ENCODE assay signal across 10 mouse cellular contexts in the genomic region with DNA sequence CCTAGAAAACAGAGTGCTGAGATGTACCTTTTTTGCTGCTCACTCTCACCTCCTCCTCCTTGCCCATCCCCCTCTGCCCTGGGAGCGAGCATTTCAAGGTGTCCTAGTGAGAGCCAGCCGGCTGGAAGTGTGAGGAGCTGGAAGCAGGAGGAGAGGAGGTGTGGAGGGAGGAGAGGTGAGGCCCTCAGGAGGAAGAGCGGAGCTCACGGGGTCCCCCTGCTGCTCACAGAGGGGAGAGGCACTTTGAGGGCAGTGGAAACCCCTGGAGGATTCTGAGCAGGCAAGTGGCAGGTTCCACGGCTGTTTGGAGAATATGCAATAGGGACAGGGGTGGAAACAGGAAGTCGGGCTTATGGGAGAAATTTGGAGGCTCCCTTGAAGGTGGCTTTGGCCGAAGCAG. TPM values are rescaled to one million over a fixed set of nuclear protein-coding genes. Genes with fewer than 3 reads are reported as not detected.
A peak's percentile ranks its signal among the peaks of the same experiment; 100 is the strongest.
DNase-seq lines count a peak whose midpoint lies in the region; ATAC-seq and TF ChIP-seq lines count a peak whose summit lies in the region.
"Had no signal": no experiment of that assay in that cellular context is flagged by ENCODE, and none has a peak within 500 bp of the region (broad histone marks: within the 10 kb centered on the region; RNA-seq: fewer than 3 reads in every experiment).

No protein-coding gene starts in this region.

- DNase-seq in gastrocnemius, postnatal 10 days: peak; percentile 24
- no peak for DNase-seq in gastrocnemius, postnatal 25 days
- DNase-seq in A20 (ENCODE audit: low read depth, low spot score): peak; percentile 66
- DNase-seq in T-cell, adult 2 months (ENCODE audit: low spot score): peak; percentile 38
- peak; percentile 56 for DNase-seq in heart, postnatal 0 days (ENCODE audit: low spot score)
- peak; percentile 65 for DNase-seq in lung, postnatal 0 days (ENCODE audit: low spot score)
- DNase-seq in testis, postnatal 10 days (ENCODE audit: low spot score): peak; percentile 62

- H3K9me3 ChIP-seq in heart, postnatal 0 days (replicated peaks; ENCODE audit: control insufficient read depth, low read length): no peaks in the 10 kb centered on the region
- H3K9me3 ChIP-seq in lung, postnatal 0 days (ENCODE audit: low read length): no peaks in the 10 kb centered on the region
- H3K9me3 ChIP-seq in hindbrain, embryonic 16.5 days (ENCODE audit: control insufficient read depth, low read length): no peaks in the 10 kb centered on the region
- H3K9me3 ChIP-seq: embryonic facial prominence, embryonic 15.5 days; megakaryocyte, embryonic 14.5 days had no signal

- WGBS in heart, postnatal 0 days: 26% methylated on average over 7 of the region's 7 CpGs
- WGBS in lung, postnatal 0 days: 25% methylated on average over 7 of the region's 7 CpGs
- 31% methylated on average over 7 of the region's 7 CpGs for WGBS in hindbrain, embryonic 16.5 days

- peaks cover 18% of the 10 kb centered on the region for H3K4me1 ChIP-seq in heart, postnatal 0 days (ENCODE audit: control insufficient read depth, insufficient read depth)
- no peaks in the 10 kb centered on the region for H3K4me1 ChIP-seq in lung, postnatal 0 days (ENCODE audit: insufficient read depth, low read depth, low read length)
- peaks cover 5% of the 10 kb centered on the region for H3K4me1 ChIP-seq in hindbrain, embryonic 16.5 days (ENCODE audit: control insufficient read depth, insufficient read depth, low read depth, low read length)

- no peaks in the 10 kb centered on the region for H3K27me3 ChIP-seq in heart, postnatal 0 days (ENCODE audit: control insufficient read depth, insufficient read depth, low read length)
- no peaks in the 10 kb centered on the region for H3K27me3 ChIP-seq in lung, postnatal 0 days (replicated peaks; ENCODE audit: insufficient read depth, low read length)
- H3K27me3 ChIP-seq in hindbrain, embryonic 16.5 days (replicated peaks; ENCODE audit: control insufficient read depth, insufficient read depth, low read length): no peaks in the 10 kb centered on the region
- H3K27me3 ChIP-seq: embryonic facial prominence, embryonic 15.5 days had no signal

- H3K4me2 ChIP-seq in heart, postnatal 0 days (ENCODE audit: low read depth, low read length): no peak overlapping the region
- no peak overlapping the region for H3K4me2 ChIP-seq in lung, postnatal 0 days (replicated peaks; ENCODE audit: low read depth, low read length)
- no peak overlapping the region for H3K4me2 ChIP-seq in hindbrain, embryonic 16.5 days (ENCODE audit: low read length)
- H3K4me2 ChIP-seq: embryonic facial prominence, embryonic 15.5 days had no signal

- TF ChIP-seq EP300 in heart, postnatal 0 days (IDR thresholded peaks at IDR 0.05; ENCODE audit: low read depth): no peak
- TF ChIP-seq EP300 in lung, postnatal 0 days (IDR thresholded peaks at IDR 0.05): no peak

- H3K27ac ChIP-seq in heart, postnatal 0 days (ENCODE audit: low read depth): peak overlapping the region; percentile 85
- H3K27ac ChIP-seq in lung, postnatal 0 days (ENCODE audit: low read length): no peak overlapping the region
- no peak overlapping the region for H3K27ac ChIP-seq in hindbrain, embryonic 16.5 days (ENCODE audit: low read depth, low read length)
- H3K27ac ChIP-seq: embryonic facial prominence, embryonic 15.5 days had no signal

- ATAC-seq in heart, postnatal 0 days (ENCODE audit: insufficient read depth, low read depth): peak; percentile 52
- ATAC-seq in lung, postnatal 0 days: peak; percentile 30; the same call in 1 of the 2 replicates
- ATAC-seq in hindbrain, embryonic 16.5 days: no peak

- H3K9ac ChIP-seq in heart, postnatal 0 days (replicated peaks; ENCODE audit: low read depth, low read length): no peak overlapping the region
- no peak overlapping the region for H3K9ac ChIP-seq in lung, postnatal 0 days (replicated peaks; ENCODE audit: low read depth)
- no peak overlapping the region for H3K9ac ChIP-seq in hindbrain, embryonic 16.5 days (ENCODE audit: low read depth, low read length)
- H3K9ac ChIP-seq: embryonic facial prominence, embryonic 15.5 days had no signal

- H3K4me3 ChIP-seq in heart, postnatal 0 days (ENCODE audit: low read depth, low read length): no peak overlapping the region
- no peak overlapping the region for H3K4me3 ChIP-seq in lung, postnatal 0 days (ENCODE audit: low read depth, low read length)
- no peak overlapping the region for H3K4me3 ChIP-seq in hindbrain, embryonic 16.5 days (ENCODE audit: low read length)
- H3K4me3 ChIP-seq: embryonic facial prominence, embryonic 15.5 days; megakaryocyte, embryonic 14.5 days had no signal

- H3K36me3 ChIP-seq in heart, postnatal 0 days (replicated peaks; ENCODE audit: control insufficient read depth, insufficient read depth, low read length): no peaks in the 10 kb centered on the region
- no peaks in the 10 kb centered on the region for H3K36me3 ChIP-seq in lung, postnatal 0 days (ENCODE audit: insufficient read depth, low read length)
- H3K36me3 ChIP-seq in hindbrain, embryonic 16.5 days (ENCODE audit: control insufficient read depth, insufficient read depth, low read length): no peaks in the 10 kb centered on the region
- H3K36me3 ChIP-seq: embryonic facial prominence, embryonic 15.5 days had no signal

- peak; percentile 55 for TF ChIP-seq CTCF in heart, postnatal 0 days (IDR thresholded peaks at IDR 0.05; ENCODE audit: low read depth)
- peak; percentile 78 for TF ChIP-seq CTCF in lung, postnatal 0 days (IDR thresholded peaks at IDR 0.05)

RNA-seq across cellular contexts. Expression of a gene that starts 18.9 kb away (rescaled TPM):
- total RNA-seq in gastrocnemius, postnatal 10 days (2021): 1 to 10 TPM in 1 of 2 experiments, under 1 TPM in 1; 0.26 to 1.4 TPM
- not detected for total RNA-seq in gastrocnemius, postnatal 25 days (2021)
- 5.3 and 7.7 TPM in 2 replicates for total RNA-seq in heart, postnatal 0 days (2014; rRNA removed; ENCODE audit: low replicate concordance)
- 10.1 and 10.3 TPM in 2 replicates for polyA plus RNA-seq in heart, postnatal 0 days (2015; fragmentation: Nextera tagmentation; extraction: Ambion mirVana)
- 1.5 and 2.8 TPM in 2 replicates for polyA plus RNA-seq in lung, postnatal 0 days (2015; fragmentation: Nextera tagmentation; extraction: Ambion mirVana)
- polyA plus RNA-seq in hindbrain, embryonic 16.5 days (2015; fragmentation: Nextera tagmentation; extraction: Ambion mirVana): 1.7 and 2.1 TPM in 2 replicates

RNA-seq across cellular contexts. Expression of a gene that starts 30.1 kb away (rescaled TPM):
- total RNA-seq in gastrocnemius, postnatal 10 days (2021): 10 to 100 TPM; 16.7 to 22.2 TPM
- 10 to 100 TPM; 10.6 to 15.4 TPM for total RNA-seq in gastrocnemius, postnatal 25 days (2021)
- total RNA-seq in heart, postnatal 0 days (2014; rRNA removed; ENCODE audit: low replicate concordance): 23.5 and 32.1 TPM in 2 replicates
- polyA plus RNA-seq in heart, postnatal 0 days (2015; fragmentation: Nextera tagmentation; extraction: Ambion mirVana): 21.7 and 21.8 TPM in 2 replicates
- 32.5 and 33.1 TPM in 2 replicates for polyA plus RNA-seq in lung, postnatal 0 days (2015; fragmentation: Nextera tagmentation; extraction: Ambion mirVana)
- polyA plus RNA-seq in hindbrain, embryonic 16.5 days (2015; fragmentation: Nextera tagmentation; extraction: Ambion mirVana): 75.4 and 76.6 TPM in 2 replicates

RNA-seq across cellular contexts. Expression of a gene that starts 31.6 kb away (rescaled TPM):
- total RNA-seq in gastrocnemius, postnatal 10 days (2021): 10 to 100 TPM; 49.9 to 55.1 TPM
- total RNA-seq in gastrocnemius, postnatal 25 days (2021): 10 to 100 TPM; 25.7 to 32.2 TPM
- 111 and 117 TPM in 2 replicates for total RNA-seq in heart, postnatal 0 days (2014; rRNA removed; ENCODE audit: low replicate concordance)
- 160 and 171 TPM in 2 replicates for polyA plus RNA-seq in heart, postnatal 0 days (2015; fragmentation: Nextera tagmentation; extraction: Ambion mirVana)
- 271 and 296 TPM in 2 replicates for polyA plus RNA-seq in lung, postnatal 0 days (2015; fragmentation: Nextera tagmentation; extraction: Ambion mirVana)
- 214 and 227 TPM in 2 replicates for polyA plus RNA-seq in hindbrain, embryonic 16.5 days (2015; fragmentation: Nextera tagmentation; extraction: Ambion mirVana)

RNA-seq across cellular contexts. Expression of a gene that starts 40.1 kb away (rescaled TPM):
- total RNA-seq in gastrocnemius, postnatal 10 days (2021): 100 to 1,000 TPM in 1 of 2 experiments, 10 to 100 TPM in 1; 91.9 to 142 TPM
- total RNA-seq in gastrocnemius, postnatal 25 days (2021): 100 to 1,000 TPM; 155 to 161 TPM
- total RNA-seq in heart, postnatal 0 days (2014; rRNA removed; ENCODE audit: low replicate concordance): 80.5 and 85.8 TPM in 2 replicates
- polyA plus RNA-seq in heart, postnatal 0 days (2015; fragmentation: Nextera tagmentation; extraction: Ambion mirVana): 295 and 322 TPM in 2 replicates
- 542 and 611 TPM in 2 replicates for polyA plus RNA-seq in lung, postnatal 0 days (2015; fragmentation: Nextera tagmentation; extraction: Ambion mirVana)
- polyA plus RNA-seq in hindbrain, embryonic 16.5 days (2015; fragmentation: Nextera tagmentation; extraction: Ambion mirVana): 453 and 454 TPM in 2 replicates

RNA-seq across cellular contexts. Expression of a gene that starts 47.4 kb away (rescaled TPM):
- total RNA-seq in gastrocnemius, postnatal 10 days (2021): 10 to 100 TPM; 43.5 to 43.7 TPM
- 10 to 100 TPM; 32.7 to 34.8 TPM for total RNA-seq in gastrocnemius, postnatal 25 days (2021)
- 19.5 and 31.1 TPM in 2 replicates for total RNA-seq in heart, postnatal 0 days (2014; rRNA removed; ENCODE audit: low replicate concordance)
- 66.8 and 73.3 TPM in 2 replicates for polyA plus RNA-seq in heart, postnatal 0 days (2015; fragmentation: Nextera tagmentation; extraction: Ambion mirVana)
- polyA plus RNA-seq in lung, postnatal 0 days (2015; fragmentation: Nextera tagmentation; extraction: Ambion mirVana): 118 and 132 TPM in 2 replicates
- polyA plus RNA-seq in hindbrain, embryonic 16.5 days (2015; fragmentation: Nextera tagmentation; extraction: Ambion mirVana): 53.8 and 58.2 TPM in 2 replicates
